Mouse (Mus musculus) hindbrain, embryonic 11.5 days (tissue): ENCODE data around the gene Ablim2. TPM values are rescaled to one million over a fixed set of nuclear protein-coding genes. Genes with fewer than 3 reads are reported as not detected.

Source experiments
- ATAC-seq: fragments of 200-750 bp; cut with Nextera tagmentation; 2 replicates; pipeline ENCODE4 v1.8.0; 2017; ENCODE audit warnings: mild to moderate bottlenecking, moderate TSS enrichment, moderate library complexity; ENCODE audit not compliant: low FRiP score
- DNase-seq: peaks from one replicate; pipeline ENCODE4 v3.0.0-alpha.2; 2015; ENCODE audit warnings: low spot score
- H3K27ac ChIP-seq: fragments of 300-500 bp; sonication (generic); 2 replicates; pipeline ENCODE4 v1.5.1; 2014; ENCODE audit warnings: mild to moderate bottlenecking, low read depth, low read length
- H3K27me3 ChIP-seq: fragments of 300-500 bp; sonication (generic); 2 replicates; pipeline ENCODE4 v1.6.1; 2014; ENCODE audit warnings: mild to moderate bottlenecking, low read length, moderate library complexity, mixed read lengths; ENCODE audit not compliant: control insufficient read depth, insufficient read depth
- H3K36me3 ChIP-seq: fragments of 300-500 bp; sonication (generic); 2 replicates; pipeline ENCODE4 v1.6.1; 2014; ENCODE audit warnings: mild to moderate bottlenecking, low read length, moderate library complexity, mixed read lengths; ENCODE audit not compliant: control insufficient read depth, insufficient read depth
- H3K4me1 ChIP-seq: fragments of 300-500 bp; sonication (generic); replicated peaks from 2 replicates; pipeline ENCODE4 v1.6.1; 2014; ENCODE audit warnings: low read length, mixed read lengths; ENCODE audit not compliant: control insufficient read depth, insufficient read depth
- H3K4me2 ChIP-seq: fragments of 300-500 bp; sonication (generic); replicated peaks from 2 replicates; pipeline ENCODE4 v1.6.1; 2014; ENCODE audit warnings: mild to moderate bottlenecking, low read depth, low read length
- H3K4me3 ChIP-seq: fragments of 300-500 bp; sonication (generic); 2 replicates; pipeline ENCODE4 v1.5.1; 2014; ENCODE audit warnings: low read depth, low read length
- H3K9ac ChIP-seq: fragments of 300-500 bp; sonication (generic); 2 replicates; pipeline ENCODE4 v1.6.1; 2014; ENCODE audit warnings: low read depth, low read length
- H3K9me3 ChIP-seq: fragments of 300-500 bp; sonication (generic); 2 replicates; pipeline ENCODE4 v1.6.1; 2016; ENCODE audit warnings: low read length; ENCODE audit not compliant: control insufficient read depth
- WGBS: fragments of 180-500 bp; shearing (Covaris S2); extraction: QIAGEN DNeasy Blood & Tissue Kit; methylation state at CpG from one replicate; pipeline ENCODE4 v1.1.7; 2014; 5-methylcytosine and 5-hydroxymethylcytosine counted together
- polyA plus RNA-seq: library from polyadenylated mRNA; unstranded; fragments of >200 nt; fragmentation: Nextera tagmentation; extraction: Ambion mirVana; gene quantifications from 2 replicates; pipeline ENCODE4 v1.2.1, GENCODE M21; 2014

Ablim2 gene
- polyA plus RNA-seq, 1 experiment from 2014 or later: 0.60 TPM

- no peak overlapping the region for H3K9ac ChIP-seq
- no peak overlapping the region for H3K4me2 ChIP-seq
- H3K27ac ChIP-seq: no peak overlapping the region
- no peaks in the 10 kb centered on the region for H3K36me3 ChIP-seq
- WGBS: 92% methylated on average over 7 of the region's 7 CpGs
- no peaks in the 10 kb centered on the region for H3K4me1 ChIP-seq
- no peak for ATAC-seq
- no peaks in the 10 kb centered on the region for H3K27me3 ChIP-seq
- no peak overlapping the region for H3K4me3 ChIP-seq
- no peak for DNase-seq
- no peaks in the 10 kb centered on the region for H3K9me3 ChIP-seq
Measured at GRCm38 (mm10) chr5:35768997-35769396, 11.3 kb downstream of the Ablim2 start.

GRCm38 (mm10) chr5:35770246-35770645 lies 12.6 kb downstream of the Ablim2 start:
- Histone ChIP-seq H3K9me3 (no peaks in the 10 kb centered on the region), H3K4me1 (no peaks in the 10 kb centered on the region), H3K27me3 (0 out of 2 replicates have a peak, but pooled peaks cover 2% of the 10 kb centered on the region), H3K4me3 (no peak overlapping the region), H3K27ac (no peak overlapping the region), H3K36me3 (no peaks in the 10 kb centered on the region), H3K9ac (no peak overlapping the region), H3K4me2 (no peak overlapping the region)
- WGBS: 89% methylated on average over 2 of the region's 2 CpGs
- ATAC-seq (no peak), DNase-seq (no peak)

- ATAC-seq (no peak), DNase-seq (no peak)
- no peak overlapping the region for H3K4me3 ChIP-seq
Measured at GRCm38 (mm10) chr5:35770891-35771663, 13.4 kb downstream of the Ablim2 start.

GRCm38 (mm10) chr5:35773274-35774136 lies 15.8 kb downstream of the Ablim2 start:
- no peaks in the 10 kb centered on the region for H3K9me3 ChIP-seq
- H3K4me1 ChIP-seq: no peaks in the 10 kb centered on the region
- no peaks in the 10 kb centered on the region for H3K36me3 ChIP-seq
- 75% methylated on average over 13 of the region's 13 CpGs for WGBS
- H3K4me3 ChIP-seq: no peak overlapping the region
- no peak overlapping the region for H3K9ac ChIP-seq
- H3K27me3 ChIP-seq: 0 out of 2 replicates have a peak, but pooled peaks cover 2% of the 10 kb centered on the region
- no peak overlapping the region for H3K4me2 ChIP-seq
- no peak overlapping the region for H3K27ac ChIP-seq
- ATAC-seq: no peak
- no peak for DNase-seq

More at GRCm38 (mm10) chr5:35770891-35771663, 13.4 kb downstream of the Ablim2 start:
- Histone ChIP-seq H3K27me3 (0 out of 2 replicates have a peak, but pooled peaks cover 2% of the 10 kb centered on the region), H3K9ac (no peak overlapping the region), H3K36me3 (no peaks in the 10 kb centered on the region), H3K4me2 (no peak overlapping the region), H3K9me3 (no peaks in the 10 kb centered on the region), H3K27ac (no peak overlapping the region), H3K4me1 (no peaks in the 10 kb centered on the region)
- 79% methylated on average over 14 of the region's 14 CpGs for WGBS

GRCm38 (mm10) chr5:35774137-35774424 lies 16.4 kb downstream of the Ablim2 start:
- Histone ChIP-seq H3K9me3 (no peaks in the 10 kb centered on the region), H3K27me3 (0 out of 2 replicates have a peak, but pooled peaks cover 2% of the 10 kb centered on the region), H3K4me3 (no peak overlapping the region), H3K9ac (no peak overlapping the region), H3K4me2 (no peak overlapping the region), H3K36me3 (no peaks in the 10 kb centered on the region), H3K27ac (no peak overlapping the region), H3K4me1 (no peaks in the 10 kb centered on the region)
- ATAC-seq: no peak
- WGBS: 70% methylated on average over 6 of the region's 6 CpGs
- no peak for DNase-seq

GRCm38 (mm10) chr5:35781116-35781515 lies 23.4 kb downstream of the Ablim2 start:
- Histone ChIP-seq H3K9ac (no peak overlapping the region), H3K27me3 (no peaks in the 10 kb centered on the region), H3K36me3 (no peaks in the 10 kb centered on the region), H3K4me3 (no peak overlapping the region), H3K4me1 (no peaks in the 10 kb centered on the region), H3K9me3 (no peaks in the 10 kb centered on the region), H3K27ac (no peak overlapping the region), H3K4me2 (no peak overlapping the region)
- 70% methylated on average over 3 of the region's 3 CpGs for WGBS
- ATAC-seq (no peak), DNase-seq (no peak)

GRCm38 (mm10) chr5:35782648-35783180 lies 25.0 kb downstream of the Ablim2 start:
- Histone ChIP-seq H3K27ac (no peak overlapping the region), H3K4me2 (no peak overlapping the region), H3K36me3 (no peaks in the 10 kb centered on the region), H3K9me3 (no peaks in the 10 kb centered on the region), H3K27me3 (no peaks in the 10 kb centered on the region), H3K4me3 (no peak overlapping the region), H3K4me1 (no peaks in the 10 kb centered on the region), H3K9ac (no peak overlapping the region)
- ATAC-seq: no peak
- DNase-seq: no peak
- WGBS: 59% methylated on average over 10 of the region's 10 CpGs

GRCm38 (mm10) chr5:35785853-35786252 lies 28.2 kb downstream of the Ablim2 start:
- no peaks in the 10 kb centered on the region for H3K36me3 ChIP-seq
- ATAC-seq (no peak), DNase-seq (no peak)
- 75% methylated on average over 7 of the region's 7 CpGs for WGBS
- H3K4me1 ChIP-seq: no peaks in the 10 kb centered on the region
- H3K4me2 ChIP-seq: no peak overlapping the region
- no peak overlapping the region for H3K9ac ChIP-seq
- H3K9me3 ChIP-seq: no peaks in the 10 kb centered on the region
- H3K27ac ChIP-seq: no peak overlapping the region
- H3K27me3 ChIP-seq: no peaks in the 10 kb centered on the region
- H3K4me3 ChIP-seq: no peak overlapping the region
